In genomic region chr19:5842785-5843730, GRCm38 (mm10) we compare ENCODE assay signal across 8 mouse cellular contexts. TPM values are rescaled to one million over a fixed set of nuclear protein-coding genes. Genes with fewer than 3 reads are reported as not detected.
DNase-seq lines count a peak whose midpoint lies in the region; ATAC-seq and TF ChIP-seq lines count a peak whose summit lies in the region.

No protein-coding gene starts in this region.

- peak overlapping the region; percentile 96 for H3K27ac ChIP-seq in heart, embryonic 10.5 days

- H3K4me3 ChIP-seq in erythroblast, embryonic 14.5 days (replicated peaks): peak overlapping the region; percentile 67
- H3K4me3 ChIP-seq in heart, embryonic 10.5 days: peak overlapping the region; percentile 56; the same call in 1 of the 2 replicates
- H3K4me3 ChIP-seq in myocyte: peak overlapping the region; percentile 100

- peaks cover 72% of the 10 kb centered on the region for H3K79me2 ChIP-seq in myocyte (ENCODE audit: control insufficient read depth, insufficient read depth)

- TF ChIP-seq POLR2A in myocyte (IDR thresholded peaks at IDR 0.05; ENCODE audit: insufficient read length, low read depth): peak; percentile 16

- H3K4me1 ChIP-seq in erythroblast, embryonic 14.5 days (ENCODE audit: control insufficient read depth): peaks cover 86% of the 10 kb centered on the region
- peaks cover 83% of the 10 kb centered on the region for H3K4me1 ChIP-seq in heart, embryonic 10.5 days

- no peak for ATAC-seq in erythroblast, adult 5-6 weeks (replicated peaks; ENCODE audit: low FRiP score, poor library complexity, severe bottlenecking)

- peaks cover 20% of the 10 kb centered on the region for H3K36me3 ChIP-seq in erythroblast, embryonic 14.5 days (ENCODE audit: control insufficient read depth)
- no peaks in the 10 kb centered on the region for H3K36me3 ChIP-seq in heart, embryonic 10.5 days
- H3K36me3 ChIP-seq in myocyte (ENCODE audit: control insufficient read depth, insufficient read depth): peaks cover 13% of the 10 kb centered on the region

- peak overlapping the region; percentile 93 for H3ac ChIP-seq in myocyte (ENCODE audit: control insufficient read depth, insufficient read length)

- H3K9me3 ChIP-seq in erythroblast, embryonic 14.5 days (ENCODE audit: control insufficient read depth, low read length): no peaks in the 10 kb centered on the region
- no peaks in the 10 kb centered on the region for H3K9me3 ChIP-seq in heart, embryonic 10.5 days

- peak overlapping the region; percentile 87 for H3K4me2 ChIP-seq in myocyte (ENCODE audit: low read depth)

- WGBS in heart, embryonic 10.5 days: 77% methylated on average over 9 of the region's 9 CpGs

- peaks cover 6% of the 10 kb centered on the region for H3K27me3 ChIP-seq in erythroblast, embryonic 14.5 days (ENCODE audit: control insufficient read depth)
- no peaks in the 10 kb centered on the region for H3K27me3 ChIP-seq in heart, embryonic 10.5 days (ENCODE audit: insufficient read depth, poor library complexity, severe bottlenecking)
- no peaks in the 10 kb centered on the region for H3K27me3 ChIP-seq in myocyte (ENCODE audit: control insufficient read depth, insufficient read depth, insufficient read length)

- peak; percentile 74 for DNase-seq in adrenal gland, postnatal 10 days
- no peak for DNase-seq in heart, embryonic 10.5 days (ENCODE audit: low spot score)
- DNase-seq in kidney, postnatal 10 days: peak; percentile 59
- no peak for DNase-seq in urinary bladder, postnatal 25 days (ENCODE audit: low spot score)
- no peak for DNase-seq in cerebellum, adult 9-11 months

TF ChIP-seq in myocyte, 11 proteins besides CTCF, POLR2A, EP300 and RAD21:
- TF ChIP-seq USF1 (IDR thresholded peaks at IDR 0.05; ENCODE audit: low read depth) (no peak), POLR2AphosphoS2 (IDR thresholded peaks at IDR 0.05; ENCODE audit: insufficient read length, low read depth) (peak; percentile 78), SRF (IDR thresholded peaks at IDR 0.05; ENCODE audit: control insufficient read depth, insufficient read length, low read depth) (no peak), REST (IDR thresholded peaks at IDR 0.05; ENCODE audit: insufficient read depth, insufficient read length) (no peak), CEBPB (IDR thresholded peaks at IDR 0.05; ENCODE audit: insufficient read depth, poor library complexity, severe bottlenecking) (peak; percentile 48; the same call in 1 of the 2 replicates)

RNA-seq across cellular contexts. Expression of gene Frmd8, which starts 32.0 kb away (rescaled TPM):
- 0.74 and 0.75 TPM in 2 replicates for polyA plus RNA-seq in erythroblast, embryonic 14.5 days (2012)
- 5.4 and 6.0 TPM in 2 replicates for total RNA-seq in erythroblast, adult 5-6 weeks (2015; ENCODE audit: low replicate concordance)
- total RNA-seq in erythroblast, adult 5-6 weeks (2017; ENCODE audit: low replicate concordance): 4.2 and 6.8 TPM in 2 replicates
- 10 to 100 TPM; 29.0 to 34.8 TPM for total RNA-seq in adrenal gland, postnatal 10 days (2021)
- polyA plus RNA-seq in heart, embryonic 10.5 days (2016; fragmentation: Nextera tagmentation; extraction: Ambion mirVana): 40.6 and 46.3 TPM in 2 replicates
- 22.3 TPM for polyA plus RNA-seq in myocyte (2012; fragmentation: generic; extraction: Trizol)

RNA-seq across cellular contexts. Expression of gene Slc25a45, which starts 34.5 kb away (rescaled TPM):
- 0.07 TPM in 1 of 2 replicates, not detected in the other for polyA plus RNA-seq in erythroblast, embryonic 14.5 days (2012)
- 14.0 and 14.6 TPM in 2 replicates for total RNA-seq in erythroblast, adult 5-6 weeks (2015; ENCODE audit: low replicate concordance)
- 10.0 and 11.3 TPM in 2 replicates for total RNA-seq in erythroblast, adult 5-6 weeks (2017; ENCODE audit: low replicate concordance)
- 10 to 100 TPM; 13.4 to 14.2 TPM for total RNA-seq in adrenal gland, postnatal 10 days (2021)
- polyA plus RNA-seq in heart, embryonic 10.5 days (2016; fragmentation: Nextera tagmentation; extraction: Ambion mirVana): 2.1 and 2.5 TPM in 2 replicates
- polyA plus RNA-seq in myocyte (2012; fragmentation: generic; extraction: Trizol): 5.2 TPM

RNA-seq across cellular contexts. Expression of gene Tigd3, which starts 50.9 kb away (rescaled TPM):
- 0.12 and 0.28 TPM in 2 replicates for polyA plus RNA-seq in erythroblast, embryonic 14.5 days (2012)
- 0.38 and 1.0 TPM in 2 replicates for total RNA-seq in erythroblast, adult 5-6 weeks (2015; ENCODE audit: low replicate concordance)
- total RNA-seq in erythroblast, adult 5-6 weeks (2017; ENCODE audit: low replicate concordance): 3.1 and 6.1 TPM in 2 replicates
- total RNA-seq in adrenal gland, postnatal 10 days (2021): 1 to 10 TPM; 1.6 to 1.9 TPM
- 2.4 and 2.9 TPM in 2 replicates for polyA plus RNA-seq in heart, embryonic 10.5 days (2016; fragmentation: Nextera tagmentation; extraction: Ambion mirVana)
- polyA plus RNA-seq in myocyte (2012; fragmentation: generic; extraction: Trizol): 0.31 TPM

Comparison
In these comparisons a context has a peak if more than half of its experiments do, and no peak if none do; other contexts are left out.
1. DNase-seq: peak in adrenal gland, postnatal 10 days (single experiment) and kidney, postnatal 10 days (single experiment); none in heart, embryonic 10.5 days (single experiment), urinary bladder, postnatal 25 days (single experiment) and cerebellum, adult 9-11 months (single experiment).
2. RNA of gene Frmd8, which starts 32.0 kb away (polyA plus RNA-seq): 40.6 to 46.3 TPM in heart, embryonic 10.5 days and 22.3 TPM in myocyte (single experiment); 0.74 to 0.75 TPM in erythroblast, embryonic 14.5 days; every median in the first group is over 10 times any median in the second.
3. Peak in every context shown above with its lines, with median percentiles within 50 percentile points of each other: H3K4me3 ChIP-seq.